Mouse (Mus musculus) B cell, adult 2 months (primary cell): ENCODE measurements around the gene Gm2974.
"Not testable (repeated sequence)": the region's sequence is repeated elsewhere in the genome, so short reads cannot be mapped to it uniquely, and the experiment has no call there.

Experiments
- DNase-seq, 2 experiments: peaks; one replicate each; pipeline ENCODE4 v3.0.0; 2022

Gm2974 gene

DNA sequence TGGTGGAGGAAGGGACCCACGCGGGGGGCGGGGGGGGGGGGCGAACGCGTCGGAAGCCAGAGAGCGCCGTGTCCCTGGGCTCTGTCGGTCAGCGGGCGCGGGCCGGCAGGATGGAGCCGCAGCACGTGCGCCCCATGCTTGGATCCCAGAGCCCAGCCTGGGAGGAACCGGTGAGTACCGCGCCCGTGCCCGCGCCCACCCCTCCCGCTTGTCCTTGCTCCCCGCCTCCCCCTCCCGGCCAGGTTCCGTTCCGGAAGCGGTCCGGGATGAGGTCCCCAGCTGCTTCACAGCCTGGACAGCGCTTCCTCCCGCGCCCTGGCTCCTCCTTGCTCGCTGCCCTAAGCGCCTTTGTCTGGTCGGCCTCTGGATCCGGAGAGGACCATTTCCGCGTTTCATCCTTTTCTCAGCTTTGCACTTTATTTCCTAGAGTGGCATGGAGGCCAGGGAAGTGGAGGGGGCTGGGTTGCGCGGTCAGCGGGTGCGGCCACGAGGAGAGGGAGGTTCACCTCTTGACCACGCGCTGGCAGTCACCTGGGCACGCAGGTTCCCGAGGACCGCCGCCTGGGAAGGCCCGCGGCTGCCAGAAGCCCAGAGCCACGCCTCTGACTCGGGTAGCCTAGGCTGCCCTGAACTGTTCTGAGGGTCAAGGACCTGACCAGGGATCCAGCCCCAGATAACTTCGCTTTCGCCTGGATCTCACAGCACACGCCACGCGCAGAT, at the start of gene Gm2974:
Gene Gm2974 (plus strand): TSS at position 86 of the 720 bp plus-strand sequence.
- DNase-seq = not testable (repeated sequence)

DNA sequence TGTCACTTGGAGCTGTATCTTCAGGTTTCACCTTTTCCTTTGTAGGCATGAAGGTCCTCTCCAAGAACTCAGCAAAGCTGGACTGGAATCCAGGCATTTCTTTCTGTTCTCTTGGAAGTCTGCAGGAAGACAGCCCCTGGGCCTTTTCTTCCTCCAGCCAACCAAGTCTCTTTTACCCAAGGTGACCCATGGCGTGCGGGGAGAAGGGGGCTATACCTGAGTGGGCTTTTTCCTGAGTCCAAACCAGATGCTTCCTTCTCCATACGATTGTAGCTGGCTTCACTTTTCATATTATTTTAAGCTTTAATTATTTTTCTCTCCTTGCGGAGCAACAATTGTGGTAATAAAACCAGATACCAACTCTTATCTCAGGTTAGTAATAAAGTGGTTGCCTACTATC, 40.7 kb upstream of the Gm2974 start:
- DNase-seq = not testable (repeated sequence)

DNA sequence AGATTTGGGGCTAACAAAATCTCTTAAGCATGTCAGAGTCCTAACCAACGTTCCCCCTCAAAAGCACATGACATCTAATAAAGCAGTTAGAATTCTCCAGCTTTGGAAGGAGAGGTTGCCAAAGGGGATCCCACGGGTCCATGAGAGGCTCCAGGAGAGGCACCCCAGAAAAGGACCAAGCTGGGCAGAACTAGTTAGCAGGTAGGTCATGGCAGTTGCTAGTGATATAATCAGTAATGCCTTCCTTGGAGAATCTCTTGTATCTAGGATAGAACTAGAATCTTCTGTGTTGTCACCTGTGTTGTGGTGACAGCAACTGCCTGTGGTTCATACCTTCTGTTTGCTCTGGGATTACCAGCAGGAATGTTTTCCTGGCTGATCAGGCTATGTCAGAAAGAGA, 17.6 kb upstream of the Gm2974 start, which contains the start of gene Gm3127:
Gene Gm3127 (plus strand): TSS at position 301 of the 400 bp plus-strand sequence.
- not testable (repeated sequence) for DNase-seq

DNA sequence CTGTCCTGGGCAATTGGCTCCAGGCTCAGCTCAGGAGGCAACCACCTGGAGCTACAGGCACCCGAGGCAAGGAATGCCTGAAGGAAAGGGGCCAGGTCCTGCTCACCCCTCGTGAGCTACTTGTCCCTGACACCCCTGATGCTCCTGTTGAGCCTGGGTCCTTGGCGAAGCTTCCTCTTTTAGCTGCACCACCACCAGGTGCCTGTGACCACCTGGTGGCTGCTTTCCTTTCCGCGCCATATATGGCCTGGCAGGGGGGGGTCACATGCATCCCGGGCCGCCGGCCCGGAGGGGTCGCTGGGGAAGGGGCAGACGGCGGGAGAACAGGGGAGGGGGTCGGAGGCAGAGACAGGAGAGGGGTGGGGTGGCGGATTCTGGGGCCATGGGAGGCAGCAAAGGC, 346 bp upstream of the Gm2974 start:
- DNase-seq = not testable (repeated sequence)

DNA sequence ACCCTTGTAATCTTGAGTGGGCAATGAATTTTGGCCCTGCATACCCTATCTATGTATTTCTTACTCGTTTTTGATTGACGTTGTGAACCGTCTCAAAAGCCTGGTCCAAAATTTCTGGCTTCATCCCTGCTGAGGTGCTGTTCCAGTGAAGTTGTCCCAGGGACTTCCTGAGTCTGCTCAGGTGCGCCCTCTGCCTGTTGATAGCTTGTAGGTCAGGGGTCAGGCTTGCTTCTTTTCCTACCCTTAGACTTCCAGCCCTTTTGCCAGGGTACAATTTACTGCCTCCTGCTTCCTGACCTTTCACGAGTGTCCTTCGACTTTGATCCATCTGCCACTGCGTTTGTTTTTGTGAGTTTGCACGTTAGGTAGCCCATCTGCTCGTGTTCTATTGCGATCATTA, 999 bp downstream of the Gm2974 start:
- DNase-seq = not testable (repeated sequence)

DNA sequence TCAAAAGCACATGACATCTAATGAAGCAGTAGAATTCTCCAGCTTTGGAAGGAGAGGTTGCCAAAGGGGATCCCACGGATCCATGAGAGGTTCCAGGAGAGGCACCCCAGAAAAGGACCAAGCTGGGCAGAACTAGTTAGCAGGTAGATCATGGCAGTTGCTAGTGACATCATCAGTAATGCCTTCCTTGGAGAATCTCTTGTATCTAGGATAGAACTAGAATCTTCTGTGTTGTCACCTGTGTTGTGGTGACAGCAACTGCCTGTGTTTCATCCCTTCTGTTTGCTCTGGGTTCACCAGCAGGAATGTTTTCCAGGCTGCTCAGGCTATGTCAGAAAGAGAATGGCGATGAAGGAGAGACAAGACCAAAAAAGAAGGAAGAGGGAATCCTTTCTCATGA, 67.0 kb downstream of the Gm2974 start, which contains the start of gene Gm3138:
Gene Gm3138 (plus strand): TSS at position 301 of the 400 bp plus-strand sequence.
- DNase-seq = not testable (repeated sequence)
